Mouse (Mus musculus): ENCODE results near the gene Nat8f7. TPM values are rescaled to one million over a fixed set of nuclear protein-coding genes. Genes with fewer than 3 reads are reported as not detected.
"Not testable (repeated sequence)": the region's sequence is repeated elsewhere in the genome, so short reads cannot be mapped to it uniquely, and the experiment has no call there.

The Nat8f7 gene
- 1 to 10 TPM; 3.4 to 4.2 TPM for total RNA-seq (2021)

DNA sequence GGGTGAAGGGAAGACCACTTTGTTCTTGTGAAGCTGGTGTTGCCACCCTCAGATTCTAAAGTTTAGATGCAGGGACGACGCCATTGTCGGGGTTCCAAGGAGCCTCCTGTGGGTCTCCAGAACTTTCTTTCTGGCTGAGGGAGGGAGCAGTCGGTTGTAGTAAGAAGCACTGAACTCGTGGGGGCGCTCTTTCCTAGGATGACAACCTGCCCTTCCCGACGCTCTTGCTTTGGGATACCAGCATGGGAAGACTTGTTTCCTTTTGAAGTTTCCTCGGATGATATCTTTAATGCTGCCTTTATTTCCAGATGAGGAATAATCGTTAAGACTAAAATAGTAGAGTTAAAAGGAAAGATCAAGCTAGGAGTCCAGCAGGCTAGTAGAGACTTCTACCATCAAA is at the start of gene Nat8f7:
Nat8f7 (minus strand) TSS at position 101 of the 400 bp plus-strand sequence.
- DNase-seq (ENCODE audit: low spot score in 2 of 2); intact Hi-C loops (cut with DNase I): not testable (repeated sequence)

DNA sequence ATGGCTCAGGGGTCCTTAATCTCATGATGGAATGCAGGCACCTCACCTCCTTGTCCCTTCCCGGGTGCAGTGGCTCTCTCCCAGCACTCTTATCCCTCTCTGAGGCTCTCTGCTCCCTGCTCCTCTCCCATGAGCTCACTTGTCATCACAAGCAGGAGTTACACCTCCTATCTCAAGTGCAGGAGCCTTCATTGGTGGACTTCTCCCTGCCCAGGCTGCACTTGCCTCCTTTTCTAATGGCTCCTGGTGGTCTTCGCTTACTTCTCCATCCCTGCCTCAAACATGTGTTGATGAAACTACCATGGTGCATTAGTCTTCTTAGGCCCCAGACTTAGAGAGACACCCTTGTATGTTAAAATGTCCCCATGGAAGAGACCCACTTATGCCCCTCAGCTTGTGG is 49.7 kb upstream of the Nat8f7 start:
- intact Hi-C loops (cut with DNase I); DNase-seq (ENCODE audit: low spot score in 2 of 2): not testable (repeated sequence)

DNA sequence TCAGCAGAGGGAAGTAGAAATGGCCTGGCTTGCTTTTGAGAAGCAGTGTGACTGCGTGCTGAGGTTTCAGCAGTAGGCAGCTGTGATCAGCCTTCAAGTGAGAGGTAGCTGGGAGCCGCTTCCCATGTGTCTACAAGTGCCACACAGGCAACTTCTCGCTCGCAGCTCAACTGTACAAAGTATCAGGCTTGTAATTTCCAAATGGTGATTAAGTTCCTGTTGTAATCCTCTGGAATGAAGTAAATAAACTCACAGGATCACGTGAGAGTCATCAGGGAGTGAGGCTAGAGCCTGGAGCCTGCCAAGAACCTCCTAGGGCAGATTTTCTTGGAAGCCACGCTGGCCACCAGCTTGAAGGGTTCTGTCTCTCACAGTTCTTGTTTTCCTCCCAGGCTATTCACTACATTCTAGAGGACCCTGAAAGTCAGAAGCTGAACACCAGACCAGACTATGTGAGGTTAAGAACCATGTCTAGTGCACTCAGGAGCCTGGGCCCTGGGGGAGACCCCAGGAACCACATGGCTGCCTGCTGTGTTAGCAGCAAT is 42.8 kb upstream of the Nat8f7 start:
- intact Hi-C loops (cut with DNase I); DNase-seq (ENCODE audit: low spot score in 2 of 2): not testable (repeated sequence)

DNA sequence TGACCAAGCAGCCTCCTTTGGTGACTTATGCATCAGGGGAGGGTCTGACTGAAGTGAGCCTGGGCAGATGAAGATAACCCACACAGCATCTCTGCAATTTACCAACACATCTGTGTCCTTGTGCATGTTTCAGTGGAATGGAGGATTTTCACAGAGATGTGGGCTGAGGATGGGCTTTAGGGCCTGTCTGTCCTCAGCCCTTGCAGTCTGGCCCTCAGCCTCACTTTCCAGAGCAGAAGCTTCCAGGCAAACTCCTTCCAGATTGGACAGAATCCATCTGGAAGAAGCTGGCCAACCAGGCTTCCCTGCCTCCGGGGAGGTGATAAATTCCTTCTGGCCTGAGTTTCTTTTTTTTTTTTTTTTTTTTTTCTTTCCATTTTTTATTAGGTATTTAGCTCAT is 3.4 kb downstream of the Nat8f7 start:
- DNase-seq (ENCODE audit: low spot score in 2 of 2); intact Hi-C loops (cut with DNase I): not testable (repeated sequence)

DNA sequence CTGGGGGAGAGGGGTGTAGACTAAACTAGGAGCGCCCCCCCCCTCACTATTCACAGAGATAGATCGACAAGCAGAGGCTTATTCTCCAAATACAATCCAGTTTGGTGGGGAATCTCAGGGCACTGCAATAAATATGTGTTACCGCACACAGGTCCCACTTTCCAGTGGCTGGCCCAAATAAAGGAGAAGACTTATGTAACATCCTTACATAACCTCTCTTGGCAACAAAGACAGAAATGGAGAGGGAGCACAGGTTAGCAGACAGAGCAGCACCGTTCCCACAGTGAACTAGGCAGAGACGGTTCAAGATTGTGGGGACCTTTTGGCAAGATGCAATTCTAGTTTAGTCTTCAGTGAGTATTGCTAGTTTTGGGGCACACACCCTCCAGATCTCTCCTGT is 3.8 kb downstream of the Nat8f7 start:
- intact Hi-C loops (cut with DNase I): not testable (repeated sequence)

DNA sequence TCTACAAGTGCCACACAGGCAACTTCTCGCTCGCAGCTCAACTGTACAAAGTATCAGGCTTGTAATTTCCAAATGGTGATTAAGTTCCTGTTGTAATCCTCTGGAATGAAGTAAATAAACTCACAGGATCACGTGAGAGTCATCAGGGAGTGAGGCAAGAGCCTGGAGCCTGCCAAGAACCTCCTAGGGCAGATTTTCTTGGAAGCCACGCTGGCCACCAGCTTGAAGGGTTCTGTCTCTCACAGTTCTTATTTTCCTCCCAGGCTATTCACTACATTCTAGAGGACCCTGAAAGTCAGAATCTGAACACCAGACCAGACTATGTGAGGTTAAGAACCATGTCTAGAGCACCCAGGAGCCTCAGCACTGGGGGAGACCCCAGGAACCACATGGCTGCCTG is 11.1 kb downstream of the Nat8f7 start:
- intact Hi-C loops (cut with DNase I); DNase-seq (ENCODE audit: low spot score in 2 of 2): not testable (repeated sequence)

More for the DNA sequence above, 3.8 kb downstream of the Nat8f7 start:
- DNase-seq (ENCODE audit: low spot score in 2 of 2): not testable (repeated sequence)

Small RNA genes lying within 50 kb of the gene (microRNA-seq; reads per million reads assigned to microRNA genes)
- not detected for gene Gm27317

Other genes starting within 250 kb of the Nat8f7 start
- 100 to 1,000 TPM; 106 to 110 TPM for gene Fbxo41, start 210.2 kb downstream of the Nat8f7 start, total RNA-seq (2021)
- gene Egr4, start 199.6 kb downstream of the Nat8f7 start, total RNA-seq (2021): 10 to 100 TPM; 37.5 to 60.8 TPM
- 10 to 100 TPM in 1 of 2 experiments, 1 to 10 TPM in 1; 6.7 to 11.0 TPM for gene Alms1, start 125.7 kb downstream of the Nat8f7 start, total RNA-seq (2021)
- gene Nat8f3, start 52.5 kb upstream of the Nat8f7 start, total RNA-seq (2021): 1 to 10 TPM; 3.1 to 3.7 TPM
- gene Nat8f6, start 107.7 kb upstream of the Nat8f7 start, total RNA-seq (2021): 1 to 10 TPM; 1.1 to 2.8 TPM
- gene Nat8f5, start 107.8 kb upstream of the Nat8f7 start, total RNA-seq (2021): 1 to 10 TPM; 5.8 to 6.0 TPM
- 1 to 10 TPM; 2.7 to 3.6 TPM for gene Nat8, start 118.9 kb upstream of the Nat8f7 start, total RNA-seq (2021)
- gene Nat8f2, start 156.0 kb upstream of the Nat8f7 start, total RNA-seq (2021): 1 to 10 TPM; 1.4 to 2.4 TPM
- 1 to 10 TPM; 6.5 to 8.3 TPM for gene Nat8f4, start 191.7 kb upstream of the Nat8f7 start, total RNA-seq (2021)
- gene Tprkb, start 198.7 kb upstream of the Nat8f7 start, total RNA-seq (2021): 10 to 100 TPM; 52.3 to 53.2 TPM
- 10 to 100 TPM; 25.0 to 28.3 TPM for gene Nat8f1, start 202.5 kb upstream of the Nat8f7 start, total RNA-seq (2021)
- gene Dusp11, start 248.5 kb upstream of the Nat8f7 start, total RNA-seq (2021): 10 to 100 TPM; 47.4 to 96.1 TPM

Measured in left cerebral cortex, postnatal 36 days (tissue).